Mouse (Mus musculus): Measurements from ENCODE around the gene Tifab.
"Not testable (repeated sequence)": the region's sequence is repeated elsewhere in the genome, so short reads cannot be mapped to it uniquely, and the experiment has no call there.

Gene Tifab

GRCm38 (mm10) chr13:56178416-56179035, at the start of gene Tifab:
Gene Tifab, minus strand, starts transcription at chr13:56178885.
- no peak for ATAC-seq (ENCODE audit: low TSS enrichment)

- peak; percentile 34; the same call in 1 of the 2 replicates for ATAC-seq (ENCODE audit: low TSS enrichment)
Measured at GRCm38 (mm10) chr13:56226175-56226954, 47.7 kb upstream of the Tifab start.

- ATAC-seq (ENCODE audit: low TSS enrichment), result no peak
Measured at GRCm38 (mm10) chr13:56223625-56224024, 44.9 kb upstream of the Tifab start.

- no peak for ATAC-seq (ENCODE audit: low TSS enrichment)
Measured at GRCm38 (mm10) chr13:56222849-56223246, 44.2 kb upstream of the Tifab start.

- peak; percentile 55; the same call in 1 of the 2 replicates for ATAC-seq (ENCODE audit: low TSS enrichment)
Measured at GRCm38 (mm10) chr13:56221995-56222848, 43.5 kb upstream of the Tifab start.

- ATAC-seq (ENCODE audit: low TSS enrichment), result no peak
Measured at GRCm38 (mm10) chr13:56221129-56221910, 42.6 kb upstream of the Tifab start.

- ATAC-seq (ENCODE audit: low TSS enrichment), result no peak
Measured at GRCm38 (mm10) chr13:56219254-56219653, 40.6 kb upstream of the Tifab start.

GRCm38 (mm10) chr13:56216090-56216489, 37.4 kb upstream of the Tifab start:
- no peak for ATAC-seq (ENCODE audit: low TSS enrichment)

GRCm38 (mm10) chr13:56214633-56215032, 35.9 kb upstream of the Tifab start:
- ATAC-seq (ENCODE audit: low TSS enrichment), result no peak

- ATAC-seq (ENCODE audit: low TSS enrichment), result no peak
Measured at GRCm38 (mm10) chr13:56209067-56209411, 30.4 kb upstream of the Tifab start.

- ATAC-seq (ENCODE audit: low TSS enrichment), result no peak
Measured at GRCm38 (mm10) chr13:56208225-56209066, 29.8 kb upstream of the Tifab start.

GRCm38 (mm10) chr13:56199506-56199905, 20.8 kb upstream of the Tifab start:
- ATAC-seq (ENCODE audit: low TSS enrichment), result no peak

GRCm38 (mm10) chr13:56197473-56198266, 19.0 kb upstream of the Tifab start:
- ATAC-seq (ENCODE audit: low TSS enrichment), result peak; percentile 96

- ATAC-seq (ENCODE audit: low TSS enrichment), result peak; percentile 44
Measured at GRCm38 (mm10) chr13:56197031-56197430, 18.3 kb upstream of the Tifab start.

GRCm38 (mm10) chr13:56195824-56196223, 17.1 kb upstream of the Tifab start:
- ATAC-seq (ENCODE audit: low TSS enrichment), result not testable (repeated sequence)

GRCm38 (mm10) chr13:56194181-56194580, 15.5 kb upstream of the Tifab start:
- ATAC-seq (ENCODE audit: low TSS enrichment), result not testable (repeated sequence)

- no peak for ATAC-seq (ENCODE audit: low TSS enrichment)
Measured at GRCm38 (mm10) chr13:56191225-56191624, 12.5 kb upstream of the Tifab start.

- no peak for ATAC-seq (ENCODE audit: low TSS enrichment)
Measured at GRCm38 (mm10) chr13:56189688-56190087, 11.0 kb upstream of the Tifab start.

- no peak for ATAC-seq (ENCODE audit: low TSS enrichment)
Measured at GRCm38 (mm10) chr13:56183687-56184086, 5.0 kb upstream of the Tifab start.

- no peak; the same call in 1 of the 2 replicates for ATAC-seq (ENCODE audit: low TSS enrichment)
Measured at GRCm38 (mm10) chr13:56181424-56181823, 2.7 kb upstream of the Tifab start.
